Mouse (Mus musculus) right cerebral cortex, postnatal 25 days (tissue): ENCODE data around the gene Sox10.

Source experiments
- DNase-seq: peaks from one replicate; pipeline ENCODE4 v3.0.0; 2022

Gene Sox10

GRCm38 (mm10) chr15:79165140-79165539, at the start of gene Sox10:
Gene Sox10 (minus strand): TSS chr15:79165240.
- no peak for DNase-seq

GRCm38 (mm10) chr15:79213591-79213990, 48.6 kb upstream of the Sox10 start:
- no peak for DNase-seq

- DNase-seq, result no peak
These were observed 47.9 kb upstream of the Sox10 start for GRCm38 (mm10) chr15:79212750-79213446.

DNA sequence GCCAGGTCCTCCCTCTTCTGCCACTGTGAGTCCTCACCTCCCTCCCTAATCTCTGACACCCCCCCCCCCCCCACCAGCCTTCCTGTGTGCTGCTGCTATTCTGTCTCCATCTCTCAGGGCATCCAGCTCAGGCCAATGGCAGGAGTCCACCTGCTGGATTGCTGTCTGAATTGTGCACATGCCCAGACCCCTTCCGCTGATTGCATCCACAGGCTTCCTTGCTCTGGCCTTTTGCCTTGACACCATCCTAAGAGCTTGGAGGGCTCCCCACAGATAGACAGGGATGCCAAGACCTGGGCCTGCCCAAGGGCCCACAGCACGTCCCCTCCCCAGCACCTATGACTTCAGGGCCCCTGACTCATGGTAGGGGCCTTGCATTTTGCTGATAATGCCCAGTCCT, 45.3 kb upstream of the Sox10 start:
- no peak for DNase-seq

DNA sequence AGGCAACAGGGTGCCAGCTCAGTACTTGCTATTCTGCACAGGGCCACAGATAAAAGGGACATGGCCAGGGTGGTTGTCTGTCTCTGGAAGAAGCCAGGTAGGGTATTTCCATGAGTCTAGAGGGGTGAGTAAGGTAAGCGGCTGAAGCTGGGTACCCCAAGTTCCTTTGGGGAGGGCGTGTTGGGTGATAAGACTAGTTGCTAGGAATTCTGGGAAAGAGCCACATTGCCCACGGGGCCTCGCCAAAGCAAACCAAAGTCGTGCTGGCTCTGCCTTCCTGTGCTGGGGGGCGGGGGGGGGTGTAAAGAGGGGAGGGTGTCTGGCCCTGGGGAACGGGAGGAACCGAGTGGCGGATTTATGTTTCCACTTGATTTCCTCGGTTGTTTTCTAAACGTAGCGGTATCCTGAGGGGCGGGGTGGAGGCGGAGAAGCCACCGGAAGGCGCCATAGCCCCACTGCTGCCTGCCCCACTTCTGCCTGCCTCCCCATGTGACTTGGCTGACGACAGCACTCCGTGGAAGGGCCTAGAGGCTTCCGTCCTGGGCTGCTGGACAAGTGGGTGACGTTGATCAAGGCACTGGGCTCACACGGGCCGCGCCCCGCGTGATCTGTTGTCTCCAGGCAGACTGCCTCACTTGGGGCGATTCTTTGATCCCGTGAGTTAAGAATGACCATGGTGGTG, 43.9 kb upstream of the Sox10 start:
- DNase-seq, result no peak

GRCm38 (mm10) chr15:79208211-79208610, 43.2 kb upstream of the Sox10 start:
- no peak for DNase-seq

DNA sequence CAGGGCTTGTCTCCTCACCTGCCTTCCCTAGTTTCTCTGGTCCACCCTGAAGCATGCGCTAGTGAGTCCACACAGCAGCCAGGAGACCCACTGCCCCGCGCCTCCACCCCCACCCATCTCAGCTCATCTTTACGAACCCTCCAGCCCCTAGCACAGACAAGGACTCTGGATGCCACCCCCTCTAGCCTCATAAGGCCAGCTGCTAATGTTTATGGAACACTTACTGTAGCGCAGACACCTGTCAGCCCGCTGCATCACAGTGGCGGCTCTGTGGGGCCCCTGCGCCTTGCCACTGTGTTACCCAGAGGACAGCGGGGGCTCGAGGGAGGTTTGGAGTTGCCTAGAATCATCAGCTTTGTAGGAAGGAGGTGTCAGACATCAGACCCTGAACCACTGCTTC, 37.5 kb upstream of the Sox10 start:
- no peak for DNase-seq

- peak; percentile 42 for DNase-seq
These were observed 36.6 kb upstream of the Sox10 start for GRCm38 (mm10) chr15:79201491-79202150.

DNA sequence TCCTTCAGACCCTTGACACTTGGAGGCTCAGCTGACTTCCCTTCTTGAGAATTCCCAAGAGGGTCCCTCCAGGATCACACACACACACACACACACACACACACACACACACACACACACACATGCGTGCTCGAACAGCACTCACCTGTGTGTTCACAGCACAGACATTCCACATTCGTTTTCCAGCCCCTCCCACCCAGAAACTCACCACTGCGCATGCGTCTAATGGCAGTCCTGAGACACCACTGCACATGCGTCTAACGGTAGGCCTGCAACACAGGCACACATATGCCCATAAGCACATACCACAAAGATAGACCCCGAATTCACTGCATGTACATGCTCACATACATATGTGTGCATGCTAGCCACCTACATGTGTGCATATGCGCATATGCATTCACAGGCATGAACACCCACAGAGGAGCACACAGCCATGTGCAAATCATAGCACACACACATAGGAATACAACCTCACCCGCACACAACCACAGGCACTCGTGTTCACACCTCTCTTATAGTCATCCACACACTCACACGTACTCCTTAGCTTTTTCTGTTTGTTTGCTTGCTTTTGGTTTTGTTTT, 34.4 kb upstream of the Sox10 start:
- DNase-seq, result no peak

DNA sequence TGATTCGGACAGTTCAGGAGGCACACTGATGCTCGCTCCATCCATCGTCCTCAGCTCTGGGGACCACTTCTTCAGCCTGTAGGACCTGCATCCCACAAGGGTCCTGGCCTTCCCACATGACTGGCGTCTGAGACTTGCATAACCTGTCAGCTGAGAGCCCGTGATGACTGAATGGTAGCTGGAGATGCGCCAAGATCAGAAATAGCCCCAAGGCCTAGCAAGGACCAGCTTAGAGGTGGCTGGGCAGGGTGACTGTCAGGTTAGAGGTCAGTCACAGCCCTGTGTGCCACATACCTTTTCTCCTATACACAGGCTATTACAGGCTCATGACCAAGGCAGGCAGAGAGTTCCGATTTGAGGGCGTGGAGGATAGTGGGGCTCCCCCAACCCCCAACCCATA, 30.5 kb upstream of the Sox10 start:
- no peak for DNase-seq

GRCm38 (mm10) chr15:79194946-79195345, 29.9 kb upstream of the Sox10 start:
- DNase-seq, result no peak

DNA sequence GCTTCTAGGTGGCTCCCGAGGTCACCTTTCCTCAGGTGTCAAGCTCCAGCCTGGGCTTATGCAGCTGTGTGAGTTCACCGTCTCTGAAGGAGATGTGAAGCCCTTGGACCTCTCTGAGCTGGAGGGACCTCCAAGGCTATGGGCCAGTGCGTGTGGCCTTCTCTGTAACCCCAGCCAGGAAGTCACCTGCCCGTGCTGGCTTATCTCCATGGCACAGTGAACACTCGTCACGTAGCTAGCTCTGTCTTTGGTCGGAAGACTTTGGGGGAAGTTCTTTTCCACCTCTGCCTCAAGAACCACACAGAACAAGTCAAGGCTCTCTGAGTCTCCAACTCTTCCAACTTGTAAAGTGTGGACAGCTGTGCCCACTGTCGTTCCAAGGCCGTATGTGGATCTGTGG, 29.0 kb upstream of the Sox10 start:
- no peak for DNase-seq

DNA sequence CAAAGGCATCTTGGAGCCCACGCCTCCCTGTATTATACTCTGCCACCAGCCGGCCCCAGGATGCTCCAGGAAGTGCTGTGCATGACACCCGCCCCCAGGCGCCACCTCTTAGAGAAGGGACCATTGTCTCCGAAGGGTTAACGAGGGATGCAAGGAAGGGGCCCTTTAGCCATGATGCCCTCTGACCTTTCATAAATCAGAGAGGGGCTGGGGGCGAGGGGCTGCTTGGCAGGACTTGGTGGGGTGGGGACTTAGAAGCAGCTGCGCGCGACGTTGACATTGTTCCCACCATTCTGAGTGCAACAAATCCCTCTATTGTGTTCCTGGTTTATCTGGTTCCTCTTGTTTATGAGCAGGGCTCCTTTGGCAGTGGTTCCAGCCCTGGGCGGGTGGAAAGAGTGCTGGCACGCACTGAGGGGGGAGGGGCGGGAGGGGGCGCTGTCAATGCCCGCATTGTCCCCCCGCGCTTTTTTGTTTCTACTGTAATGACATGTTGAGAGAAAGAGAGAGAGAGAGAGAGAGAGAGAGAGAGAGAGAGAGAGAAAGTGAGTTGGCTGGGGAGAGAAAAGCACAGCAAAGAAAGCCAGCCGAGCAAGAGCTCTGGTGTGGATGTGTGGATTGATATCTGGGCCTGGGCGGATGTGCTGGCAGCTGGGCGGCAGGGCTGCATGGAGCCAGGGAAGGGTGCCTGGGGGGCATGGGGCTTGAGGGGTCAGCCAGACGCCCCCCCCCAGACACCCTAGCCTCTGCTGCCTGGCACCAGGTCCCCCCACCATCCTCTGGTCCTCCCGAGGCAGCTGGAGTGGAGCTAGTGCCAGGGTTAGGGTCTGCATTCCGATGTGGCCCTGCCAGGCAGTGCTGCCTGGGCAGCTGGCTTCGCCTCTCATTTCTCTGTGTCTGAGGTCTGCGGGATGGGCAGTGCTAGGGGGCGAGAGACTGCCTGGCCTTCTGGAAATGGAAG, 28.1 kb upstream of the Sox10 start:
- DNase-seq, result no peak

- no peak for DNase-seq
These were observed 27.4 kb upstream of the Sox10 start for GRCm38 (mm10) chr15:79192450-79192849.

DNA sequence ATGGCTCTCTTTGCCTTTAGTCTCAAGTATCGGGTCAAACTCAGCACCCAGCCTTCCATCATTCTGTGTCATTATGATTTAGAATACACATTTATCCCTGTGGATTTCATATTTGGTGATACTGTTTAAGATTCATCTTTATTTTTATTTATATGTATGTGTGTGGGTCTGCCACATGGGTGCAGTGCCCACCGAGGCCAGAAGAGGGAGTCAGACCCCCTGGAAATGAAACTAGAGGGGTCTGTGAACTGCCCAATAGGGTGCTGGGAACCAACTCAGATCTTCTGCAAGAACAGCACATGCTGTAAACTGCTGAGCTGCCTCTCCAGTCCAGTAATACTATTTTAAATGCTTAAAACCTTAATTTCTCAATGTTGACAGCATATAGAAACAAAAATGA, 26.4 kb upstream of the Sox10 start:
- DNase-seq, result no peak

DNA sequence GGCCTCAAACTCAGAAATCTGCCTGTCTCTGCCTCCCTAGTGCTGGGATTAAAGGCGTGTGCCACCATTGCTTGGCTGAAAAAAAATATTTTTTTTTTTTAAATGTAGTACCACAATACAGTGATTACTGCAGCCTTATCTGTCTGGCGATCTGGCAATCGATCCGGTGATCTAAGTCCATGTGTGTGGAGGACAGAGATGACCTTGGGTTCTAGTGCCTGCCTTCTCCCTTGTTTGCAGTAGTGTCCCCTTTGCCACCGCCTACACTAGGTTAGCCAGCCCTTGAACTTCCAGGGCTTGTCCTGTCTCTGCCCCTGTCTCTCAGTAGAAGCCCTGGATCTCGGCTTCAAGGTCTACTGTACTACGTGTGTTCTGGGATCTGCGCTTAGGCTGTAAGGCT, 22.8 kb upstream of the Sox10 start:
- DNase-seq, result no peak

DNA sequence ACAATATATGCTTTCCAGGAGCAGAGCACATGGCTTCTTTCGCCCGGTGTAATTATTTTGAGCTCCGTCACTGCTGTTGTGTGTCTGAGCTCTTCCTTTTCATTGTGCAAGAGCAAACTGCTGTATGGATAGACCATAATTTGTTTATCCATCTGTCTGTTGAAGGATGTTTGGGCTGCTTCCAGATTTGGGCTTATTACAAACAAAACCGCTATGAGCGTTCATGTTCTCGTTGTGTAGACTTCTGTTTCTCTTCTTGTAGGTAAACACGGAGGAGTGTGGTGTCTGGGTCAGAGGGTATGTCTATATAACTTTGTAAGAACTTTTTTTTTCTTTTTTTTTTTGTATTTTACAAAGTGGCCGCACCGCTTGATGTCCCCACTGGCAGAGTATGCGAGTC, 20.2 kb upstream of the Sox10 start:
- DNase-seq, result no peak

DNA sequence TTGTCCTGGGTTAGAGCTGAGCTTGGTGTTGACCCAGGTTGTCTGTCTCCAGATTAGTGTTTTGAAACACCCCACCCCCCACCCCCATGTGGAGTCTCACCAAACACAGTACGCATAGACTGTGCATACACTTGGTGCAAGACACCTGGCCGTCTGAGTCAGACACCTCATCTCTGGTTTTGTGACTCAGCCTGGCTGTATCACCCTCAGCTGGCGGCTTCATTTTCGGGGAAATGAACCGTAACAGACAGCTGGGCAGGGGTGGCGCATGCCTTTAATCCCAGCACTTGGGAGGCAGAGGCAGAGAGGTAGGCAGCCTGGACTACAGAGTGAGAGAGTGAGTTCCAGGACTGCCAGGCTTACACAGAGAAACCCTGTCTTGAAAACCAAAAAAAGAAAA, 11.9 kb upstream of the Sox10 start:
- DNase-seq, result no peak

- DNase-seq, result no peak
These were observed 1.7 kb upstream of the Sox10 start for GRCm38 (mm10) chr15:79166712-79167111.

DNA sequence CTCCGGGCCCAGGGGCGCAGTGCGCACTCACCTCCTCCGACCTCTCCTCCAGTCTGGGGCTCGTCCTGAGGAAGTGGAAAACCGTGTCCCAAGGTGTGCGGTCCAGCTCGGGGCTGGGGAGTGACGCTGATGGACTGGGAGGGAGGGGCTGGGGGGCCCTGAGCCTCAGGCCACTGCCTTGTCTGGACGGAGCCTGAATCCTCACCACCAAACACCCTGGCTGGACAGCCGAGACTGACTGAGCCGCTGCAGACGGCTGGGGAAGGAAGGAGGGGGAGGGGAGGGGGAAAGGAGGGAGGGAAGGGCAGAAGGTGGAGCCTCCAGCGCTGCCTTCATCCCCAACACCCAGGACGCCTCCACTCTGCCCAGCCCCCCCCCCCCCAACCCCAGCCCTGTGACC, 789 bp downstream of the Sox10 start:
- no peak for DNase-seq

DNA sequence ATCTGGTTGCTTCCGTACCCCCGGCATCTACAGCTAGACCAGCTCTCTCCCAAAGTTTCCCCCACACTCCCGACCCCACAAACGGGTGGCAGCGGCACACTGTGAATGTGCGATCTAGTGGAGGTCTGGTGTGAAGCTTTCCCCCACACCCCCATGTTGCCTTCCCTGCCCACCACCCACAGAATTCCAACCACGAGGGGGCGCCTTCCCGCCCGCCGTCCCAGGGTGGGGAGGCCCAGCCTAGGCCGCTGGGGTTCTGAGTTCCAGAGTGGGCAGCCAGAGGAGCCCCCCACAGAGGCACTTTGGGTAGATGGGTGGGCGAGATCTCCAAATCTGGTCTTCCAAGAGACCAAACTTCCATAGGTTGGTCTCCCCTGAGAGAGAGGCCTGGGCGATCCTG, 2.2 kb downstream of the Sox10 start:
- no peak for DNase-seq

GRCm38 (mm10) chr15:79162301-79162700, 2.7 kb downstream of the Sox10 start:
- no peak for DNase-seq

GRCm38 (mm10) chr15:79155572-79155971, 9.5 kb downstream of the Sox10 start:
- DNase-seq, result no peak
